Mouse (Mus musculus): ENCODE measurements around the gene Ccdc77.

DNA sequence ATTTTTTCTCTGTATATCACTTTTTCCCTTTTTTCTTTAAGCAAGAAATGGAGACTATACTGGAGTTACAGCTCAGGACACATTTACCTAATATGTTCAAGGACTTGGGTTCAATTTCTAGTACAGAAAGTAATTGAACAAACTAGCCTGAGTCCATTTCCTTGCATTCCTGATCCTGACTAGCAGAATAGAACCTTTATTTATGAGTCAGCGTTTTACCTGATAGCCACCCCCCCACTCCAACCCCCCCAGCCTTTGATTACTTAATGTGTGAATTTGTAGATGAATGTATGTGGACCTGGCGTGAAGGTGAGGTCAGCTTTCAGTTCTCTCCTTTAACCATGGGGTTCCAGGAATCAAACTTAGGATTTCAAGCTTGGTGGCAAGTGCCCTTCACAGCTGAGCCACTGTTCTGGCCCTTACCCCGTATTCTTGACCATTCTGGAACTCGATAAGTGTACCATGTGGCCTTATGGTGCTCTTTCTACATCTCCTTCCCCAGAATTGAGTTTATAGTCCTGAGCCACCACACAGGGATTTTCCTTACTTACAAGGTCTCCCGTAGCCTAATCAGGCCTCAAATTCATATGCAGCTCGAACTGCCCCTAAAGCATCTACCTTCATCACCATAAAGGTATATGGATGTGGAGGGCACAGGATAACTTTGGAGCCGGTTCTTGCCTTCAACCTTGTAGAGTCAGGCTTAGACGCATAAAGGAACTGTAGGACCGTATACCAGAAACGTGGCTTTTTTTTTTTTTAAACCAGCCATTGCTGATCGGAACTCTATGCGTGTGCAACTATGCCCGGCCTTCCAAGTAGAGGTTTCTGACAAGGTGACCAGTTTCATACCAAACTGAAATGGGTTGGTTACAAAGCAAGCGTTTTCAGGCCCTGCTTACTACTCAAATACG, 1.1 kb downstream of the Ccdc77 start:
- no peak; the same call in 1 of the 2 replicates for TF ChIP-seq POLR2A (IDR thresholded peaks at IDR 0.05; ENCODE audit: low read depth, low read length)
- TF ChIP-seq CTCF (IDR thresholded peaks at IDR 0.05; ENCODE audit: borderline replicate concordance, insufficient read depth, low read length) = no peak
